Comparison of ENCODE assay signal across 9 mouse cellular contexts in genomic region chr6:114876033-114876432, GRCm38 (mm10).
DNase-seq lines count a peak whose midpoint lies in the region; ATAC-seq and TF ChIP-seq lines count a peak whose summit lies in the region.
"Had no signal": no experiment of that assay in that cellular context is flagged by ENCODE, and none has a peak within 500 bp of the region (broad histone marks: within the 10 kb centered on the region; RNA-seq: fewer than 3 reads in every experiment).

No protein-coding gene starts in this region.

- H3K27me3 ChIP-seq in heart, embryonic 16.5 days (ENCODE audit: control insufficient read depth, insufficient read depth, low read length), result no peaks in the 10 kb centered on the region
- H3K27me3 ChIP-seq in hindbrain, embryonic 16.5 days (replicated peaks; ENCODE audit: control insufficient read depth, insufficient read depth, low read length), result no peaks in the 10 kb centered on the region
- no peaks in the 10 kb centered on the region for H3K27me3 ChIP-seq in midbrain, embryonic 13.5 days

- H3K4me2 ChIP-seq in heart, embryonic 16.5 days (ENCODE audit: low read depth, low read length), result no peak overlapping the region
- no peak overlapping the region for H3K4me2 ChIP-seq in hindbrain, embryonic 16.5 days (ENCODE audit: low read length)
- H3K4me2 ChIP-seq in midbrain, embryonic 13.5 days (replicated peaks), result peak overlapping the region; percentile 72; the same call in 1 of the 2 replicates

- no peak for TF ChIP-seq CTCF in cortical plate, adult 2 months (IDR thresholded peaks at IDR 0.05; ENCODE audit: extremely low read depth, insufficient read depth, low read length)

- peaks cover 82% of the 10 kb centered on the region for H3K4me1 ChIP-seq in heart, embryonic 16.5 days (ENCODE audit: control insufficient read depth, insufficient read depth, low read length)
- H3K4me1 ChIP-seq in cortical plate, adult 2 months (ENCODE audit: control insufficient read depth, insufficient read depth, low read length), result peaks cover 25% of the 10 kb centered on the region
- peaks cover 75% of the 10 kb centered on the region for H3K4me1 ChIP-seq in hindbrain, embryonic 16.5 days (ENCODE audit: control insufficient read depth, insufficient read depth, low read depth, low read length)
- H3K4me1 ChIP-seq in midbrain, embryonic 13.5 days (replicated peaks), result peaks cover 87% of the 10 kb centered on the region

- WGBS in heart, embryonic 16.5 days, result 26% methylated on average over 4 of the region's 4 CpGs
- WGBS in hindbrain, embryonic 16.5 days, result 13% methylated on average over 4 of the region's 4 CpGs
- WGBS in midbrain, embryonic 13.5 days, result 22% methylated on average over 4 of the region's 4 CpGs

- H3K27ac ChIP-seq in heart, embryonic 16.5 days (ENCODE audit: low read length), result peak overlapping the region; percentile 99
- peak overlapping the region; percentile 26; the same call in 1 of the 2 replicates for H3K27ac ChIP-seq in cortical plate, adult 2 months (ENCODE audit: insufficient read depth, low read length)
- H3K27ac ChIP-seq in hindbrain, embryonic 16.5 days (ENCODE audit: low read depth, low read length), result peak overlapping the region; percentile 95
- H3K27ac ChIP-seq in midbrain, embryonic 13.5 days, result peak overlapping the region; percentile 96

- DNase-seq in heart, postnatal 4 days, result no peak
- DNase-seq in adrenal gland, postnatal 14 days, result no peak
- no peak for DNase-seq in thymus, adult 18-20 months
- DNase-seq: cerebellum, postnatal 10 days had no signal

- no peaks in the 10 kb centered on the region for H3K9me3 ChIP-seq in heart, embryonic 16.5 days (replicated peaks; ENCODE audit: control insufficient read depth, low read length)
- no peaks in the 10 kb centered on the region for H3K9me3 ChIP-seq in hindbrain, embryonic 16.5 days (ENCODE audit: control insufficient read depth, low read length)
- no peaks in the 10 kb centered on the region for H3K9me3 ChIP-seq in midbrain, embryonic 13.5 days

- TF ChIP-seq POLR2A in cortical plate, adult 2 months (IDR thresholded peaks at IDR 0.05; ENCODE audit: extremely low read depth, insufficient read depth, low read length), result no peak

- no peak overlapping the region for H3K4me3 ChIP-seq in heart, embryonic 16.5 days (ENCODE audit: low read length)
- H3K4me3 ChIP-seq in cortical plate, adult 2 months (ENCODE audit: insufficient read depth, low read length), result no peak overlapping the region
- no peak overlapping the region for H3K4me3 ChIP-seq in hindbrain, embryonic 16.5 days (ENCODE audit: low read length)
- no peak overlapping the region for H3K4me3 ChIP-seq in midbrain, embryonic 13.5 days (replicated peaks)

- H3K9ac ChIP-seq in heart, embryonic 16.5 days (ENCODE audit: low read length), result peak overlapping the region; percentile 88
- no peak overlapping the region for H3K9ac ChIP-seq in hindbrain, embryonic 16.5 days (ENCODE audit: low read depth, low read length)
- peak overlapping the region; percentile 36; the same call in 1 of the 2 replicates for H3K9ac ChIP-seq in midbrain, embryonic 13.5 days (replicated peaks)

- H3K36me3 ChIP-seq in heart, embryonic 16.5 days (ENCODE audit: control insufficient read depth, insufficient read depth), result no peaks in the 10 kb centered on the region
- H3K36me3 ChIP-seq in hindbrain, embryonic 16.5 days (ENCODE audit: control insufficient read depth, insufficient read depth, low read length), result no peaks in the 10 kb centered on the region
- H3K36me3 ChIP-seq in midbrain, embryonic 13.5 days, result peaks cover 4% of the 10 kb centered on the region; the same call in 1 of the 2 replicates

- no peak for ATAC-seq in heart, embryonic 16.5 days (replicated peaks; ENCODE audit: extremely low read depth, insufficient read depth, low FRiP score)
- ATAC-seq in hindbrain, embryonic 16.5 days, result no peak
- no peak for ATAC-seq in midbrain, embryonic 13.5 days
- no peak for ATAC-seq in inflammation-experienced regulatory T-cells, adult 6 months

Comparison
In these comparisons a context has a peak if more than half of its experiments do, and no peak if none do; other contexts are left out.
1. H3K27ac ChIP-seq: peak in every context shown above with its lines; median percentile 99 in heart, embryonic 16.5 days; 96 in midbrain, embryonic 13.5 days; 95 in hindbrain, embryonic 16.5 days; 26 in cortical plate, adult 2 months.